Mouse (Mus musculus) layer of hippocampus, postnatal 25 days (tissue): ENCODE measurements at regions not wholly inside any gene's neighbourhood (a gene's known extent, or its start where the extent isn't known, plus 50 kb on each side); places are given as distances from the start of the nearest gene placed in this dataset.

Experiments used
- DNase-seq, 2 experiments: peaks; one replicate each; pipeline ENCODE4 v3.0.0; 2022; ENCODE audit warnings: mixed read lengths in 2 of 2, low spot score in 1 of 2; ENCODE audit errors: extremely low spot score in 1 of 2

GRCm38 (mm10) chr7:75063816-75064215 lies 245.2 kb downstream of the Sv2b start:
- no peak for DNase-seq

GRCm38 (mm10) chr7:75050231-75050630 lies 258.8 kb downstream of the Sv2b start:
- DNase-seq, result no peak

GRCm38 (mm10) chr7:75049751-75050150 lies 259.3 kb downstream of the Sv2b start:
- no peak for DNase-seq

GRCm38 (mm10) chr7:75048822-75049221 lies 260.2 kb downstream of the Sv2b start:
- DNase-seq, result no peak

GRCm38 (mm10) chr7:75047827-75048226 lies 261.2 kb downstream of the Sv2b start:
- DNase-seq, result no peak

GRCm38 (mm10) chr7:75040871-75041270 lies 268.2 kb downstream of the Sv2b start:
- no peak for DNase-seq

GRCm38 (mm10) chr7:75026191-75026590 lies 282.9 kb downstream of the Sv2b start:
- no peak for DNase-seq

- no peak for DNase-seq
These were observed 287.1 kb downstream of the Sv2b start for GRCm38 (mm10) chr7:75021966-75022365.

GRCm38 (mm10) chr7:75018640-75019039 lies 290.4 kb downstream of the Sv2b start:
- DNase-seq, result no peak

- no peak for DNase-seq
These were observed 300.6 kb downstream of the Sv2b start for GRCm38 (mm10) chr7:75008481-75008880.

- no peak for DNase-seq
These were observed 318.9 kb downstream of the Sv2b start for GRCm38 (mm10) chr7:74990198-74990597.

GRCm38 (mm10) chr7:74979479-74979878 lies 329.6 kb downstream of the Sv2b start:
- DNase-seq, result no peak

GRCm38 (mm10) chr7:74975986-74976385 lies 333.1 kb downstream of the Sv2b start:
- no peak for DNase-seq

GRCm38 (mm10) chr7:74974448-74974847 lies 334.6 kb downstream of the Sv2b start:
- no peak for DNase-seq

- DNase-seq, result no peak
These were observed 364.5 kb downstream of the Sv2b start for GRCm38 (mm10) chr7:74944421-74945098.

GRCm38 (mm10) chr7:74942917-74943316 lies 366.1 kb downstream of the Sv2b start:
- DNase-seq, result peak in 1 of 2 experiments; percentile 12

GRCm38 (mm10) chr7:74942146-74942545 lies 366.9 kb downstream of the Sv2b start:
- no peak for DNase-seq

GRCm38 (mm10) chr7:74929142-74929829 lies 374.7 kb upstream of the Slco3a1 start:
- no peak for DNase-seq

GRCm38 (mm10) chr7:74928226-74928927 lies 373.8 kb upstream of the Slco3a1 start:
- no peak for DNase-seq

GRCm38 (mm10) chr7:74926729-74927128 lies 372.1 kb upstream of the Slco3a1 start:
- no peak for DNase-seq

- DNase-seq, result no peak
These were observed 369.6 kb upstream of the Slco3a1 start for GRCm38 (mm10) chr7:74924156-74924555.
